Mouse (Mus musculus) midbrain, embryonic 16.5 days (tissue): ENCODE measurements around the gene Pdzk1. TPM values are rescaled to one million over a fixed set of nuclear protein-coding genes. Genes with fewer than 3 reads are reported as not detected.
A peak's percentile ranks its signal among the peaks of the same experiment; 100 is the strongest.

ENCODE experiments used
- ATAC-seq: fragments of 200-750 bp; cut with Nextera tagmentation; 2 replicates; pipeline ENCODE4 v1.8.0; 2017; ENCODE audit warnings: moderate TSS enrichment
- H3K27ac ChIP-seq: fragments of 300-500 bp; sonication (generic); 2 replicates; pipeline ENCODE4 v1.5.1; 2014; ENCODE audit warnings: mild to moderate bottlenecking, low read length, mixed read lengths
- H3K27me3 ChIP-seq: fragments of 300-500 bp; sonication (generic); 2 replicates; pipeline ENCODE4 v1.6.1; 2014; ENCODE audit warnings: low read depth, low read length, mixed read lengths; ENCODE audit not compliant: control insufficient read depth, insufficient read depth
- H3K36me3 ChIP-seq: fragments of 300-500 bp; sonication (generic); 2 replicates; pipeline ENCODE4 v1.6.1; 2014; ENCODE audit warnings: mild to moderate bottlenecking, low read length, moderate library complexity, mixed read lengths; ENCODE audit not compliant: control insufficient read depth, insufficient read depth
- H3K4me1 ChIP-seq: fragments of 300-500 bp; sonication (generic); 2 replicates; pipeline ENCODE4 v1.6.1; 2014; ENCODE audit warnings: mild to moderate bottlenecking, low read length, mixed read lengths; ENCODE audit not compliant: control insufficient read depth, insufficient read depth
- H3K4me2 ChIP-seq: fragments of 300-500 bp; sonication (generic); 2 replicates; pipeline ENCODE4 v1.6.1; 2014; ENCODE audit warnings: mild to moderate bottlenecking, low read length, mixed read lengths
- H3K4me3 ChIP-seq: fragments of 300-500 bp; sonication (generic); 2 replicates; pipeline ENCODE4 v1.5.1; 2014; ENCODE audit warnings: low read depth, mild to moderate bottlenecking, low read length, moderate library complexity, mixed read lengths
- H3K9ac ChIP-seq: fragments of 300-500 bp; sonication (generic); 2 replicates; pipeline ENCODE4 v1.6.1; 2014; ENCODE audit warnings: low read depth, low read length, mixed read lengths
- H3K9me3 ChIP-seq: fragments of 300-500 bp; sonication (generic); replicated peaks from 2 replicates; pipeline ENCODE4 v1.6.1; 2014; ENCODE audit warnings: mild to moderate bottlenecking, low read length, mixed read lengths; ENCODE audit not compliant: control insufficient read depth, poor library complexity, severe bottlenecking
- WGBS: fragments of 180-500 bp; shearing (Covaris S2); extraction: QIAGEN DNeasy Blood & Tissue Kit; methylation state at CpG from one replicate; pipeline ENCODE4 v1.1.7; 2014; 5-methylcytosine and 5-hydroxymethylcytosine counted together
- polyA plus RNA-seq: library from polyadenylated mRNA; unstranded; fragments of >200 nt; fragmentation: Nextera tagmentation; extraction: Ambion mirVana; gene quantifications from 2 replicates; pipeline ENCODE4 v1.2.1, GENCODE M21; 2015

Pdzk1 gene
- polyA plus RNA-seq, 1 experiment from 2014 or later: 0.68 TPM

DNA sequence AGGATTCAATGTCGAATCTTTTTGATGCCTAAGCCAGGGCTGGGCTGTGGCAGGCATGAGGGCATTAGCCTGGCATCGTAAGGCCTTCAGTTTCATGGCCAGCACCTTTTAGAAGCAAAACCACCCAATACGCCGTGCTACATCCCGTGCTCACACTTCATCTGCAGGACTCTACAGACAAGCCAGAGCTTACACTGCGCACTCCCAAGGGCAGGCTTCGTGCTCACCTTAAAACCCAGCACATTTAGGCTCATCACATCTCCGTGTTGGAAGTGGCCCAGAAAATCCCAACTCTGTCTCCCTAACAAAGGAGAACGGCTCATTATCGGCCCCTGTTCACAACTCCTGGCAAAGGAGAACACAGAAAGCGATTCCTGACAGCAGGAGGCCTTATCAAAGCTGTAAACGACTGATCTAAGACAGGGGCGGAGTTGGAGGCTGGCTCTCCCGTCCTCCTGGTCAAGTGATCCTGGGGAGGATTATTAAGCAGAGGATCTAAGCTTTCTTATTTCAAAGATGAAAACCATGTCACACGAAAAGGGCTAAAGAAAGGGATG lies 698 bp upstream of the Pdzk1 start:
- Histone ChIP-seq H3K4me2 (no peak overlapping the region; the same call in 1 of the 2 replicates), H3K4me3 (no peak overlapping the region), H3K36me3 (no peaks in the 10 kb centered on the region), H3K4me1 (no peaks in the 10 kb centered on the region), H3K27ac (0 out of 2 replicates have a peak overlapping the region, but pooled peaks have one; percentile 2), H3K9me3 (no peaks in the 10 kb centered on the region), H3K9ac (no peak overlapping the region), H3K27me3 (no peaks in the 10 kb centered on the region)
- WGBS: 25% methylated on average over 15 of the region's 15 CpGs
- ATAC-seq: peak; percentile 71; the same call in 1 of the 2 replicates

DNA sequence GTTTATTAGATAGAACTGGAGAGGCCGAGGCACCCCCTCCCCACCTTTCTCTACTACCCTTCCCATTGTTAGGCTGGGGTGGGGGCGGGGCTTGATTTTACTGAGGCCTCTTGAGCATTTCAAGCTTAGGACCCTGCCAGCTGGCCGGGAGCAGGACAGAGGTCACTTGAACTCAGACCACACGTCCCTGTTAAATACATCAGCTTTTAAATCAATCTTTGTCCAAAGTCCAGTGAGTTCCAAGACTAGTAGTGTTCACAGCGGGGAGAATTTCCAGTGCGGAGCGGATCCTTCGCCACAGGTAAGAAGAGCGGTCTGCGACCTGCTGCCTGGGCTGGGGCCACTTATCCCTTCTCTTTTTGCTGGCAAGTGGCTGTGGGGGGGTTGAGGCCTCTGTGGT lies 772 bp downstream of the Pdzk1 start:
- no peak overlapping the region for H3K9ac ChIP-seq
- no peak for ATAC-seq
- no peaks in the 10 kb centered on the region for H3K36me3 ChIP-seq
- H3K4me2 ChIP-seq: no peak overlapping the region
- no peaks in the 10 kb centered on the region for H3K4me1 ChIP-seq
- 72% methylated on average over 10 of the region's 10 CpGs for WGBS
- H3K4me3 ChIP-seq: no peak overlapping the region
- H3K27me3 ChIP-seq: no peaks in the 10 kb centered on the region
- no peak overlapping the region for H3K27ac ChIP-seq
- no peaks in the 10 kb centered on the region for H3K9me3 ChIP-seq

DNA sequence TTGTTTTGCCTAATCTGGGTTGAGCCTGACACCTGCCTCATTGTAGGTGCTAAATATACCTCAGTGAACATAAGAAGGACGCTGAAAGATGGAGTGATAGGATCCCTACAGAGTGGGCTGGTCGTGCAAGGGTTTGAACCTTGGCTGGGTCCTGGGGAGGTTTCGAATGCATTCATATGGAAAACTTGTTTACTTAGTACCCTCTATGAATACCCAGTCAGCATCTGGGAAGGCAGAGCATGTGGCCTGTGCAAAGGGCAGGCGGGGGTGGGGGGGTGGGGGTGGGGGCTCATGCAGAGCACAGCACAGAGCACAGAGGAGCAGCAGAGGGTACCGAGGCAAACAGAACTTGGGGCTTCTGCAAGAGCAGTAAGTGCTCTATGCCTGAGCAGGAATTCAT lies 3.8 kb downstream of the Pdzk1 start:
- WGBS: 26% methylated on average over 5 of the region's 5 CpGs
- H3K9me3 ChIP-seq: no peaks in the 10 kb centered on the region
- H3K4me1 ChIP-seq: no peaks in the 10 kb centered on the region
- H3K9ac ChIP-seq: no peak overlapping the region
- no peak for ATAC-seq
- H3K4me3 ChIP-seq: no peak overlapping the region
- no peak overlapping the region for H3K4me2 ChIP-seq
- no peak overlapping the region for H3K27ac ChIP-seq
- no peaks in the 10 kb centered on the region for H3K36me3 ChIP-seq
- no peaks in the 10 kb centered on the region for H3K27me3 ChIP-seq

DNA sequence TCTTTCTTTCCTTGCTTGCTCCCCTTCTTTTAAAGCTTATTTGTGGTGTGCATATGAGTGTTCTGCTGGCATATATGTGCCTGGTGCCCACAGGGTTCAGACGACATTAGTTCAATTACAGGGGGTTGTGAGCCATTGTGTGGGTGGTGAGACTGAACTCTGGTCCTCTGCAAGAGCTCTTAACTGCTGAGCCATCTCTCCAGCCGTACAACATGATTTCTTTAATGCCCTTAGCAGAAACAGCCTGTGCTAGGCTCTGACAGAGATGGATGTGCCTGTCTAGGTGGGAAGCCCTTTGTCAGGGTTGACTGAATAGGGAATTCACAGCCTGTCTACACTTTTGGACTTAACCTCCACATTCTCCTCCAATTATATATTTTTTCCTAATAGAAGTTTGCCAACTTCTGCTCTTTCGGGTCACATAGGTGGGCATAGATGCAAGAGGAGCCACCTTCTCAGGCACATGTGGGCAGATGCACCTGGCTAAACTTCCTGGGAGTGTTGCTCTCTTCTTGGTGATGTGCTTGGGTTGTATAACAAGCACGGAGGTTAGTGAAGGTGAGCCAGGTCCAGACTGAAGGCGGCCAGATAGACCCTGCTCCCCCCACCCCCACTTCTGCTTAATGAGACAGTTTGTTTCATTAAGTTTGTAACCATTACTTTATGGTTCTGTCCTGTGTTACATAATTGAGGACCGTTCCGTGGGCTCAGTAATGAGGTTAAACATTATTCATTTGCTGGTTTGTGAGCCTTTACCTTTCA lies 5.7 kb downstream of the Pdzk1 start:
- no peaks in the 10 kb centered on the region for H3K27me3 ChIP-seq

DNA sequence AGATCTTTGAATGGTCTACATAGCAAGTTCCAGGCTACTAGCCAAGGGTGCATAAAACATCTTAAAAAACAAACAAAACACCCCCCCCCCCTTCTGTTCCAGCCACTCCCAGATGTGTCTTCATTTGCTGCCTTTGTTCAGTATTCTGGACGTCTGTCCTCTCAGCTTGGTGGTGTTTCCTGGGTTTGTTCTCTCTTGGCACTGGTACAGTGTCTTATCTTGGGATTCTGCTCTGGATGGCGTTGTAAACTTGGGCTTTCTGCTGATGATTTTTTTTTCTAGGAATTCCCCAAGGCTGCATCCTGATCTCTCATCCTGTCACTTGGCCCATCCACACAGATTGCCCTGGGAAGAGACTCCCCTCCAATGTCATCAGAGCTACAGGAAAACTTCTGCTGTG lies 7.3 kb downstream of the Pdzk1 start:
- no peaks in the 10 kb centered on the region for H3K4me1 ChIP-seq
- no peaks in the 10 kb centered on the region for H3K9me3 ChIP-seq
- H3K9ac ChIP-seq: no peak overlapping the region
- no peak for ATAC-seq
- no peaks in the 10 kb centered on the region for H3K27me3 ChIP-seq
- 49% methylated on average over 2 of the region's 2 CpGs for WGBS
- no peak overlapping the region for H3K4me3 ChIP-seq
- H3K36me3 ChIP-seq: no peaks in the 10 kb centered on the region
- no peak overlapping the region for H3K4me2 ChIP-seq
- H3K27ac ChIP-seq: no peak overlapping the region

More for the DNA sequence above, 5.7 kb downstream of the Pdzk1 start:
- Histone ChIP-seq H3K36me3 (no peaks in the 10 kb centered on the region), H3K4me2 (no peak overlapping the region), H3K9me3 (no peaks in the 10 kb centered on the region), H3K9ac (no peak overlapping the region), H3K4me3 (no peak overlapping the region), H3K4me1 (no peaks in the 10 kb centered on the region), H3K27ac (no peak overlapping the region)
- WGBS: 86% methylated on average over 7 of the region's 7 CpGs
- no peak for ATAC-seq

DNA sequence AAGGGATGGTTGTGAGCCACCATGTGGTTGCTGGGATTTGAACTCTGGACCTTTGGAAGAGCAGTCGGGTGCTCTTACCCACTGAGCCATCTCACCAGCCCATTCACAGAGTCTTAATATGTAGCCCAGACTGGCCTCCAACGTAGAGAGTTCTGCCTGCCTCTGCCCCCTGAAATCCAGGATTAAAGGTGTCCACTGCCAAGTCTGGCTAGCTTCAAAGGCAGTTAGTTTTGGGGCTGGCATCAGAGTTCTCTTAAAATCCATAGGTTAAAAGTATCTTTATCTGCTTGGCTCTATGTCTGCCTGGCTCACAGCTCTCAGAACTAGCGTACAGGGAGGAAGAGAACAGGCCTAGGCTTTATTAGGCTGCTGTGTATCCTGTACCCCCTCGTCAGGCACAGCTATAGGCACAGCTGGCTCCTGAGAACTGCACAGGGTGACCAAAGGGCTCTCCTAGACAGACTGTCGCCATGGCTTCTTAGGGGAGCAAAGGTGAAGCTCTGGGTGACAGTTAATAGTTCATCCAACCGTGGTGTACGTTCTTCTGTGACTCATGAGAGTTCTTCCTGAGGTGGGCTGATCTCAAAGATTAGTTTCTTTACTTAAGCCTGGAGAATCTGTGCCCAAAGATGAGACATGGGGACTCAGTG lies 10.0 kb downstream of the Pdzk1 start:
- H3K27me3 ChIP-seq: no peaks in the 10 kb centered on the region
- 86% methylated on average over 7 of the region's 7 CpGs for WGBS
- no peak for ATAC-seq

DNA sequence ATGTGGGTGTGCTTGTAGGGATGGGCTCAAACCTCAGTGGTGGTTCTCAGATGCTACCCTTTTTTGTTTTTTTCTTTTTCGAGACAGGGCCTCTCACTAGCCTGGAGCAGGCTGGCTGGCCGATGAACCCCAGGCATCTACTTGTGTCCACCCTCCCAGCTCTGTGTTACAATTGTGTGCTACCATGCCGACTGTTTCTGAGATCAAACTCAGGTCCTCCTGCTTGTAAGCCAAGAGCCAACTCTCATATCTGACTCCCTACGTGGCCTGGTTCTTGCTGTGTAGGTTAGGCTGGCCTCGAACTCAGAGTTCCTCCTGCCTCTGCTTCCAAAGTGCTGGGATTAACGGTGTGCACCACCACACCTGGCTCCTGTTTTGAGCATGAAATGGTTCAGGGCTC lies 16.1 kb downstream of the Pdzk1 start:
- H3K36me3 ChIP-seq: no peaks in the 10 kb centered on the region
- no peak overlapping the region for H3K9ac ChIP-seq
- H3K27ac ChIP-seq: no peak overlapping the region
- no peaks in the 10 kb centered on the region for H3K9me3 ChIP-seq
- no peak for ATAC-seq
- no peak overlapping the region for H3K4me3 ChIP-seq
- no peaks in the 10 kb centered on the region for H3K4me1 ChIP-seq
- WGBS: 94% methylated on average over 6 of the region's 6 CpGs
- H3K27me3 ChIP-seq: no peaks in the 10 kb centered on the region
- H3K4me2 ChIP-seq: no peak overlapping the region

More for the DNA sequence above, 10.0 kb downstream of the Pdzk1 start:
- H3K27ac ChIP-seq: no peak overlapping the region
- no peak overlapping the region for H3K4me3 ChIP-seq
- no peak overlapping the region for H3K9ac ChIP-seq
- H3K4me1 ChIP-seq: no peaks in the 10 kb centered on the region
- no peaks in the 10 kb centered on the region for H3K9me3 ChIP-seq
- no peak overlapping the region for H3K4me2 ChIP-seq
- H3K36me3 ChIP-seq: no peaks in the 10 kb centered on the region

DNA sequence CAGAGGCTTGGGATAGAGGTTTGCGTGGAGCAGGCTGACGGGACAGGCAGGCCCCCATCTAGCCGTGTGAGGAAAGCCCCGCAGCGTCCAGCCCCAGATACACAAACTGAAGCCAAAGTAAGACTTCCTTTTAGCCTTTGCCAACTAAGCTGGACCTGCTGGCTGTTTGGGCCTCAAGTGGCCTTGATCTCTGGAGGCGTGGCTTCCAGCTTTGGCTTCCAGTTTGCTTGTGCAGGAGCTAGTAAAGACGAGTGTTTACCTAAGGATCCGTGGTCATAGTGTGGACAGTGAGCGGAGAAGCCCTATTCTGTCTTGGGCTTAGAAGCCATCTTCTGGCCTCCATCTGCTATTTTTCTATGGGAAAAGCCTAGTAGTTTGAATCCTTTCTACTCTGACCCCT lies 16.7 kb downstream of the Pdzk1 start:
- WGBS: 83% methylated on average over 9 of the region's 9 CpGs
- H3K36me3 ChIP-seq: no peaks in the 10 kb centered on the region
- no peaks in the 10 kb centered on the region for H3K4me1 ChIP-seq
- H3K9me3 ChIP-seq: no peaks in the 10 kb centered on the region
- no peak overlapping the region for H3K4me2 ChIP-seq
- H3K9ac ChIP-seq: no peak overlapping the region
- H3K4me3 ChIP-seq: no peak overlapping the region
- no peak overlapping the region for H3K27ac ChIP-seq
- ATAC-seq: no peak
- no peaks in the 10 kb centered on the region for H3K27me3 ChIP-seq

DNA sequence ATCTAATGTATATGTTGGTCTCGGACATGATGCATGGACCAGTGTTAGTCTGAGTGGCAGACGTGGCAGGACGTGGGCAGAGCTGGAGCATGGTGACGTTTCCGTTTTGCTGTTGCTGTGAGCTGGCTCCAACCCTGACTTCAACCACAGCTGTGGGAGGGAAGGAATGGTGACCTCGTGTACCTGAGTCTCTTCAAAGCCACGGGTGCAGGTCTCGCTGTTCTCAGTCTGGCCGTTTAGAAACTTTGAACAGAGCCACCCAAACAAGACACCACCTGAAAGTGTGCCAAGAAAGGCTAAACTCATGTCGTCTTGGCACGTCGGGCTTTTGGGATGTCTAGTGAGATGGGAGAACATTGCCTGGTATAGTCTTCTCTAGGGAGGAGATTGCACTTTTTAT lies 17.9 kb downstream of the Pdzk1 start:
- no peak overlapping the region for H3K27ac ChIP-seq
- no peaks in the 10 kb centered on the region for H3K9me3 ChIP-seq
- no peaks in the 10 kb centered on the region for H3K4me1 ChIP-seq
- H3K36me3 ChIP-seq: no peaks in the 10 kb centered on the region
- no peaks in the 10 kb centered on the region for H3K27me3 ChIP-seq
- no peak overlapping the region for H3K9ac ChIP-seq
- ATAC-seq: no peak
- H3K4me2 ChIP-seq: no peak overlapping the region
- WGBS: 91% methylated on average over 12 of the region's 12 CpGs
- H3K4me3 ChIP-seq: no peak overlapping the region
